ENCODE assay signal across 7 mouse cellular contexts in the genomic region with DNA sequence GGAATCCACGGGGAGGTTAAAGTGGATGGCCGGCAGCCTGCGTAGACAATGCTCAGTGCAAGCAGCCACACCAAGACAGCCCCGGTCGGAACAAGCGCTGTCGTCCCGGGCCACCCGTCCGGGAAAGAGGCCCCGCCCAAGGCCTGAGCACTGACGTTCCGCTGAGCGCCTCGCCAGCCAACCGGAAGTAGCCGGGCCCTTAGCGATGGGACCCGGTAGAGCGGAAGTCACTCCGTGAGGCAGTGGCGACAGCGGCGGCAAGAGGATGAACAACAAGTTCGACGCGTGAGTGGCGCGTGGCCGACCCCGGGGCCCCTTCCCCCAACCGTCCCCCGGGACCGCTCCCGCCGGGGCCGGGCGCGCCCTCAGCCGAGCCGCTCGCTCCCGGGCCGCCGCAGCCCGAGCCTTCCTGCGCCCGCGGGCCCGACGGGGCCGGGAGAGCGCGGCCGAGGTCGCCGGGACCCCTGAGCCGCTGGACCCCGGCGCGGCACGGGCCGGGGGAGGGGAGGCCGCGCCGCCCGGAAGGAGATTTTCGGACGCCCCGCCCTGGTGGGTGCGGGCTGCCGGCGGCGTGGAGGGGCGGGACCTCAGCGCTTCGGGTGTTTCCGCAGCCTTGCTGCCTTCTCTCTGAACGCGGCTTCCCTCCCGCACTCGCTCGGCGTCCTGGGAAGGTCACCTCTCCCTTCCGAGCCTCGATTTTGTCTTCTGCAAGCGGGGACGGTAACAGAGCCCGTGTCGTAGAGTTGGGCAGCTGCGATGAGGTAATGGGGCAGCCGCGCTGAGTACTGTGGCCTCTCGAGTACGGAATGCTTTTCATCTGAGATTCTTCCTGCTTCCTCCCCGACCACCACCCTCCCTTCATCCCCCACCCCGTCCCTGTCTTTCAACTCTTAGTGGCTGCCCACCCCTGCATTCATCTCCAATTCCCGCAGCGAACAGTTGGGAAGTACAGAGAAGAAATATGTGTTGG. TPM values are rescaled to one million over a fixed set of nuclear protein-coding genes. Genes with fewer than 3 reads are reported as not detected.
A peak's percentile ranks its signal among the peaks of the same experiment; 100 is the strongest.
DNase-seq lines count a peak whose midpoint lies in the region; ATAC-seq lines count a peak whose summit lies in the region.

Gene Eif4e2, plus strand, starts transcription at position 180 of the 970 bp plus-strand sequence.

- WGBS in intestine, embryonic 15.5 days, result under 1% methylated on average over 98 of the region's 99 CpGs
- WGBS in midbrain, embryonic 10.5 days, result under 1% methylated on average over 96 of the region's 99 CpGs

- H3K4me3 ChIP-seq in intestine, embryonic 15.5 days (replicated peaks), result peak within 1 kb of the TSS; percentile 92
- H3K4me3 ChIP-seq in midbrain, embryonic 10.5 days, result peak within 1 kb of the TSS; percentile 84

- ATAC-seq in intestine, embryonic 15.5 days, result peak; percentile 98

- peak within 1 kb of the TSS; percentile 67 for H3K4me2 ChIP-seq in intestine, embryonic 15.5 days (replicated peaks)

- peak within 1 kb of the TSS; percentile 99 for H3K27ac ChIP-seq in intestine, embryonic 15.5 days
- peak within 1 kb of the TSS; percentile 99 for H3K27ac ChIP-seq in midbrain, embryonic 10.5 days (replicated peaks)

- peak; percentile 95 for DNase-seq in adrenal gland, adult 2 months
- peak; percentile 89 for DNase-seq in embryo, embryonic 11.5 days (ENCODE audit: low read depth, low spot score)
- peak; percentile 90 to 95 for DNase-seq in gastrocnemius, postnatal 36 days
- peak; percentile 91 to 95 for DNase-seq in left cerebral cortex, postnatal 25 days (ENCODE audit: low spot score in 2 of 2)
- DNase-seq in midbrain, embryonic 10.5 days (ENCODE audit: low spot score), result peak; percentile 97
- peak; percentile 91 for DNase-seq in right cerebral cortex, postnatal 4 days

- no peaks in the 10 kb centered on the region for H3K36me3 ChIP-seq in intestine, embryonic 15.5 days
- peaks cover 19% of the 10 kb centered on the region for H3K36me3 ChIP-seq in midbrain, embryonic 10.5 days

- intact Hi-C loops in gastrocnemius, postnatal 36 days (cut with DNase I), result no loop called here
- intact Hi-C loops in left cerebral cortex, postnatal 25 days (cut with DNase I), result loop anchor here (10.0 kb wide), 1 partner anchor 541 kb away; the partner anchor contains the start of gene Atg16l1

- H3K9ac ChIP-seq in intestine, embryonic 15.5 days, result peak within 1 kb of the TSS; percentile 98

- peaks cover 10% of the 10 kb centered on the region for H3K4me1 ChIP-seq in intestine, embryonic 15.5 days (replicated peaks)
- H3K4me1 ChIP-seq in midbrain, embryonic 10.5 days, result peaks cover 33% of the 10 kb centered on the region

- no peaks in the 10 kb centered on the region for H3K9me3 ChIP-seq in intestine, embryonic 15.5 days
- H3K9me3 ChIP-seq in midbrain, embryonic 10.5 days (replicated peaks), result no peaks in the 10 kb centered on the region

- H3K27me3 ChIP-seq in intestine, embryonic 15.5 days (replicated peaks), result no peaks in the 10 kb centered on the region
- H3K27me3 ChIP-seq in midbrain, embryonic 10.5 days (ENCODE audit: low read depth, poor library complexity, severe bottlenecking), result peaks cover 3% of the 10 kb centered on the region; the same call in 1 of the 2 replicates

RNA-seq across cellular contexts. Expression of gene Eif4e2, which starts in this region (rescaled TPM):
- 10 to 100 TPM; 66.0 to 98.7 TPM for total RNA-seq in adrenal gland, adult 2 months (2021)
- polyA plus RNA-seq in adrenal gland, adult 2 months (2012; rRNA removed), result 18.0 and 18.4 TPM in 2 replicates
- 10 to 100 TPM; 47.3 to 50.0 TPM for total RNA-seq in gastrocnemius, postnatal 36 days (2021)
- polyA plus RNA-seq in intestine, embryonic 15.5 days (2015; fragmentation: Nextera tagmentation; extraction: Ambion mirVana), result 169 and 170 TPM in 2 replicates
- 10 to 100 TPM; 68.0 to 69.0 TPM for total RNA-seq in left cerebral cortex, postnatal 25 days (2021)
- 172 and 173 TPM in 2 replicates for polyA plus RNA-seq in midbrain, embryonic 10.5 days (2016; fragmentation: Nextera tagmentation; extraction: Ambion mirVana)

Comparison
In these comparisons a context has a peak if more than half of its experiments do, and no peak if none do; other contexts are left out.
1. Peak in every context shown above with its lines: DNase-seq, ATAC-seq, H3K4me3 ChIP-seq and H3K27ac ChIP-seq.